Mouse (Mus musculus) gastrocnemius, postnatal 14 days (tissue): Measurements from ENCODE around the gene C2cd6. TPM values are rescaled to one million over a fixed set of nuclear protein-coding genes. Genes with fewer than 3 reads are reported as not detected.
A peak's percentile ranks its signal among the peaks of the same experiment; 100 is the strongest.

Experiments
- DNase-seq: peaks from one replicate; pipeline ENCODE4 v3.0.0; 2021; ENCODE audit warnings: mixed read lengths
- intact Hi-C: fragments of 180-260 bp; cut with DNase I; formaldehyde crosslinking; loops from one replicate; pipeline ENCODE4 v1.15.1; 2025; ENCODE audit warnings: low total_unique reads
- long read RNA-seq, 2 experiments: library from polyadenylated mRNA; stranded (forward); transcript quantifications; one replicate each; pipeline ENCODE4 v2.0.0; 2021
- total RNA-seq, 2 experiments: library from RNA; stranded (reverse); gene quantifications; 2 replicates each; pipeline ENCODE4 v1.2.3; 2021

C2cd6 gene
- not detected for total RNA-seq
- long read RNA-seq, experiment 1 = 0 reads
- long read RNA-seq, experiment 2 = 0 reads

- DNase-seq = no peak
- intact Hi-C loops = no loop called here
Observed at GRCm38 (mm10) chr1:59094705-59095104, at the start of gene C2cd6. Gene C2cd6 (minus strand): TSS chr1:59094900.

- intact Hi-C loops = loop anchor here (5.0 to 10.0 kb wide), 2 partner anchors 92 to 371 kb away; partner anchors contain the start of gene Als2
- peak; percentile 51 for DNase-seq
Observed at GRCm38 (mm10) chr1:59142809-59143208, 48.1 kb upstream of the C2cd6 start.

GRCm38 (mm10) chr1:59134419-59134818 lies 39.7 kb upstream of the C2cd6 start:
- intact Hi-C loops = no loop called here
- DNase-seq = no peak

- intact Hi-C loops = no loop called here
- DNase-seq = no peak
Observed at GRCm38 (mm10) chr1:59128879-59129278, 34.2 kb upstream of the C2cd6 start.

- intact Hi-C loops = no loop called here
Observed at GRCm38 (mm10) chr1:59125558-59125957, 30.9 kb upstream of the C2cd6 start.

GRCm38 (mm10) chr1:59119720-59120457 lies 25.2 kb upstream of the C2cd6 start, which contains the start of gene Tmem237:
Gene Tmem237 (minus strand): TSS chr1:59120408.
- intact Hi-C loops = no loop called here
- DNase-seq = peak; percentile 94

More at GRCm38 (mm10) chr1:59125558-59125957, 30.9 kb upstream of the C2cd6 start:
- no peak for DNase-seq

- no peak for DNase-seq
- intact Hi-C loops = no loop called here
Observed at GRCm38 (mm10) chr1:59110524-59110923, 15.8 kb upstream of the C2cd6 start.

GRCm38 (mm10) chr1:59102071-59102470 lies 7.4 kb upstream of the C2cd6 start:
- DNase-seq = no peak
- intact Hi-C loops = no loop called here

GRCm38 (mm10) chr1:59101020-59101419 lies 6.3 kb upstream of the C2cd6 start:
- intact Hi-C loops = no loop called here
- no peak for DNase-seq

- DNase-seq = no peak
Observed at GRCm38 (mm10) chr1:59070867-59071266, 23.8 kb downstream of the C2cd6 start.

GRCm38 (mm10) chr1:59067976-59068375 lies 26.7 kb downstream of the C2cd6 start:
- intact Hi-C loops = no loop called here
- DNase-seq = peak; percentile 13

More at GRCm38 (mm10) chr1:59070867-59071266, 23.8 kb downstream of the C2cd6 start:
- intact Hi-C loops = no loop called here

- DNase-seq = no peak
- intact Hi-C loops = no loop called here
Observed at GRCm38 (mm10) chr1:59063697-59064096, 31.0 kb downstream of the C2cd6 start.

GRCm38 (mm10) chr1:59056955-59057354 lies 37.7 kb downstream of the C2cd6 start:
- intact Hi-C loops = no loop called here
- no peak for DNase-seq

- DNase-seq = no peak
- intact Hi-C loops = no loop called here
Observed at GRCm38 (mm10) chr1:59051306-59051705, 43.4 kb downstream of the C2cd6 start.

GRCm38 (mm10) chr1:59037723-59038122 lies 57.0 kb downstream of the C2cd6 start:
- no peak for DNase-seq
- intact Hi-C loops = no loop called here

- intact Hi-C loops = no loop called here
- no peak for DNase-seq
Observed at GRCm38 (mm10) chr1:59021556-59021955, 73.1 kb downstream of the C2cd6 start.

- intact Hi-C loops = no loop called here
- DNase-seq = no peak
Observed at GRCm38 (mm10) chr1:59009250-59009649, 85.5 kb downstream of the C2cd6 start.
